Mouse (Mus musculus) stomach, postnatal 0 days (tissue): ENCODE measurements around the gene Gbf1.

ENCODE experiments used
- CTCF ChIP-seq: IDR thresholded peaks from 2 replicates; pipeline ENCODE4 v1.5.1; 2016; ENCODE audit warnings: antibody characterized with exemption, low read depth, mild to moderate bottlenecking, moderate library complexity
- EP300 ChIP-seq: optimal IDR thresholded peaks from 2 replicates; pipeline ENCODE3; 2016; ENCODE audit warnings: antibody characterized with exemption

DNA sequence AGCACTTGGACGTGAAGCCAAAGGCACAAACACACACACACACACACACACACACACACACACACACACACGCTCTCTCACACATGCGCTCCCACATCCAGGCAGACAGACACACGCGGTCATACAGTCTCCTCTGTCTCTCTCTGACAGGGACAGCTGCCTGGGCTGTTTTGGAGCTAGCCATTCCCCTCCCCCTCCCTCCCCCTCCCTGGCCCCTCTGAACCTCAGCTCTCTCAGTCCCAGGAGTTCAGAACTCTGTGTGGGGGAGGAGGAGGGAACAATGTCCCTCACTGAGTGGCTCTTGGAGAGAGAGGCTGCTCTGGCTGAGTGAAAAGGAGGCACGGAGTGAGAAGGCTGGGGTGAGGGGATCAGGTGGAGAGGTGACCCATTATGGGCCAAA is 11.2 kb upstream of the Gbf1 start:
- TF ChIP-seq CTCF = no peak
- no peak for TF ChIP-seq EP300
